Mouse (Mus musculus) spleen, adult 2 months (tissue): ENCODE measurements around the gene Ccdc71. TPM values are rescaled to one million over a fixed set of nuclear protein-coding genes. Genes with fewer than 3 reads are reported as not detected.
A peak's percentile ranks its signal among the peaks of the same experiment; 100 is the strongest.

Experiments
- DNase-seq, 2 experiments: peaks; one replicate each; pipeline versions ENCODE4 v3.0.0 to v3.0.0-alpha.2; 2012 to 2021; ENCODE audit warnings: low spot score in 2 of 2, low read depth in 1 of 2
- H3K27ac ChIP-seq: fragments of 200-500 bp; 2 replicates; pipeline ENCODE4 v1.5.1; 2012; ENCODE audit warnings: low read length, inconsistent platforms; ENCODE audit not compliant: insufficient read depth
- H3K27me3 ChIP-seq: fragments of 200-500 bp; 2 replicates; pipeline ENCODE4 v1.6.1; 2012; ENCODE audit warnings: mild to moderate bottlenecking, moderate library complexity, low read length, inconsistent platforms; ENCODE audit not compliant: control insufficient read depth, insufficient read depth
- H3K36me3 ChIP-seq: fragments of 200-500 bp; 2 replicates; pipeline ENCODE4 v1.6.1; 2012; ENCODE audit warnings: mild to moderate bottlenecking, low read length, inconsistent platforms; ENCODE audit not compliant: control insufficient read depth, insufficient read depth
- H3K4me1 ChIP-seq: fragments of 200-500 bp; 2 replicates; pipeline ENCODE4 v1.6.1; 2011; ENCODE audit warnings: inconsistent platforms; ENCODE audit not compliant: control insufficient read depth, insufficient read depth, insufficient read length
- H3K4me3 ChIP-seq: fragments of 200-500 bp; 2 replicates; pipeline ENCODE4 v1.5.1; 2011; ENCODE audit warnings: mild to moderate bottlenecking, inconsistent platforms; ENCODE audit not compliant: insufficient read depth, insufficient read length; ENCODE audit errors: extremely low read depth
- CTCF ChIP-seq: fragments of 200-500 bp; IDR thresholded peaks from 2 replicates; pipeline ENCODE4 v1.5.1; 2011; ENCODE audit warnings: mild to moderate bottlenecking, inconsistent platforms; ENCODE audit not compliant: insufficient read depth, insufficient read length, insufficient replicate concordance; ENCODE audit errors: extremely low read depth
- POLR2A ChIP-seq: fragments of 200-500 bp; IDR thresholded peaks from 2 replicates; pipeline ENCODE4 v1.6.1; 2011; ENCODE audit warnings: low read depth, low read length, inconsistent platforms
- WGBS: fragments of 180-500 bp; shearing (Covaris S2); methylation state at CpG from one replicate; pipeline ENCODE4 v1.1.7; 2018; 5-methylcytosine and 5-hydroxymethylcytosine counted together
- polyA plus RNA-seq: library from polyadenylated mRNA; depleted of rRNA; stranded (reverse); fragments of >200 nt; gene quantifications from 2 replicates; pipeline ENCODE4 v1.2.3, GENCODE M21; 2012

Gene Ccdc71
- polyA plus RNA-seq, 1 experiment, result 16.5 TPM

DNA sequence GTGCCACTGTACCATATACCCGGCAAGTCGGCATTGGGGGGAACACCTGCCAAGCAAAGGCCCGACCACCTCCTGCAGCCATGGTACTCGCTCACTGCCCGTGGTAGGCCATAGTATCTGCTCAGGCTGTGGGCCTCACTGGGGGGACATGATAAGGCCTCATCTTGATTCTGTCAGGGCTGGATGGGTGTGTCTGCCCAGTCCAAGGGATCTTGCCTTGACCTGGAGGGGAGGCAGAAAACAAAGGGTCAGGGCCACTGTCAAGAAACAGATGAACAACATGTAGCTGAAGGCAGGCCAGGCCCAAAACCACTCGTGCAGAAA, 9.2 kb upstream of the Ccdc71 start:
- no peak overlapping the region for H3K4me3 ChIP-seq
- no peaks in the 10 kb centered on the region for H3K36me3 ChIP-seq
- TF ChIP-seq POLR2A (no peak), CTCF (no peak)
- WGBS, result 76% methylated on average over 6 of the region's 6 CpGs
- no peak overlapping the region for H3K27ac ChIP-seq
- H3K4me1 ChIP-seq, result peaks cover 6% of the 10 kb centered on the region; the same call in 1 of the 2 replicates
- no peak for DNase-seq
- no peaks in the 10 kb centered on the region for H3K27me3 ChIP-seq

DNA sequence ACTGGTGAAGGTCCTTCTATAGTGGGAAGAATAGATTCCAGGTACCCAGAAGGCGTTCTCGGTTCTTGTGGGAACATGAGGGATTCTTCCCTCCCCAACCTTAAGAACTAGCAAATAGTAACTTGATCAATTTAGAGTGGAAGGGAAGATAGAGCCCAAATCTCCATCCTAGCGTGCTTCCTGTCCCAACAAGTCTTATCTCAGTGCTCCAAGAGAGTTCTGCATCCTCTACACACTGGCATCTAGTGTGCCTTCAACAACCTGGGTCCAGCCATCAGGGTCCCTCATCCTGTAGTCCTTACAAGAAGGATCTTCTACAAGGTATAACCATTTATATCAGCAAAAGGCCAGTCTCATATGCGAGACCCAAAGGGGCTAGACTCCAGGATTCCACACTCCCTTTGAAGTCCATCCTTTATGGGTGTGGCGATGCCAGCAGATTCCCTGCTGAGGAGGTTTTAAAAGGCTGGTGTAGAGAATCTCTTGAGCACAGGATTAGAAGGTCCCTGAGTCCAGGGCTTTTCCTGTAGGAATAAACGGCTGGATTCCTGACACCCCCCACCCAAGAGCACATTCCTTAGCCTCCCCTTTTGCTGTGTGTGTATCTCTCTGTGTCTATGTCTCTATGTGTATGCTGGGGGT, 8.7 kb upstream of the Ccdc71 start:
- 81% methylated on average over 6 of the region's 6 CpGs for WGBS
- no peaks in the 10 kb centered on the region for H3K36me3 ChIP-seq
- no peaks in the 10 kb centered on the region for H3K27me3 ChIP-seq
- TF ChIP-seq CTCF (no peak), POLR2A (no peak)
- H3K4me3 ChIP-seq, result 0 out of 2 replicates have a peak overlapping the region, but pooled peaks have one; percentile 57
- peaks cover 6% of the 10 kb centered on the region; the same call in 1 of the 2 replicates for H3K4me1 ChIP-seq
- DNase-seq, result no peak
- no peak overlapping the region for H3K27ac ChIP-seq

DNA sequence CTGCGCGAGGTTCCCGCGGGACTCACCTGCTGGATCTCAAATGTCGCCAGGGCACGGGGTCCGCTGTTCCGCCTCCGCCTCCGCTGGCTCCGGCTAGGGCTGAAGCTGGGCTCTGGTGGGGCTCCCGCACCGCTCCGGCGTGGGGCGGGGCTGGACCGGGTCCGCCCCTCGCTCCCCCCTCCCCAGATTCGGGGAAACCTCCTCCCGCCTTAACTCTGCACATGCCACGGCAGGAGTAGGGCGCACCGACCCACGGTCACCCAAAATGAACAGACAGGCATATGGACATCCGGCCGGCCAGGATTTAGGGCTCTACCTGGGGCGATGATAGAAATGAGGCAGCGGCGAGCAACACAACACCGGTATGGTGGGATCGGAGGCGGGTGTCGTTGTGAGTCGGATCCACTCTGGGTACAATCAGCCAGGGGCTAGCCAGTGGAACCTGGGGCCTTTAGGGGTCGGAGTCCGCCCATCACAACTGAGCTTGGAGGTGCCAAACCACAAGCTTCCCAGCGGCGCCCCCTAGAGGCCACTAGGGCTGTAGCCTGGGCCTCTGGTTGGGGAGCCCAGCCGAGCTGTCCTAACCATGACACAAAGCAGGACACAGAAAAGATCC, 7.9 kb upstream of the Ccdc71 start:
- Histone ChIP-seq H3K27ac (no peak overlapping the region), H3K4me3 (peak overlapping the region; percentile 57), H3K36me3 (no peaks in the 10 kb centered on the region), H3K27me3 (no peaks in the 10 kb centered on the region), H3K4me1 (peaks cover 6% of the 10 kb centered on the region; the same call in 1 of the 2 replicates)
- peak; percentile 59 to 84 for DNase-seq
- peak; percentile 77 for TF ChIP-seq CTCF
- TF ChIP-seq POLR2A, result no peak
- WGBS, result 2% methylated on average over 39 of the region's 40 CpGs

DNA sequence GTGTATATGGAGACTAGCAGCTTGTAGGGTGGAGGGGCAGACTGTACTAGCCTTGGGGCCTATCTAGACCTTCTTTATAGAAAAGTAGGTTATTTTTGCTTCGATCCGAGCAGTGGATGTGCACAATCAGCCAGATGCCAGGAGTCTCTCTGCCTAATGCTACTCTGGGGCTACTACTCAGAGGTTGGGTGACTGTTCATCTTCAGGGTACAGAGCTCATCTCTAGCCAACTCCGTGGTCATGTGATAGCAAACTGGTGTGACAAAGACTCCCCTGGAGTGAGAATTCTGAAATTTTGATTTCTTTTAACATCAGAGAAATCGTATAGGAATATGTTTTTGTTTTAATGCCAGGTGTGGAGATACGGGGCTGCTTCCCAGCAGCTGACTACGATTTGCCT, 7.4 kb upstream of the Ccdc71 start:
- no peak overlapping the region for H3K4me3 ChIP-seq
- 60% methylated on average over 6 of the region's 6 CpGs for WGBS
- no peak for TF ChIP-seq CTCF
- no peak for TF ChIP-seq POLR2A
- no peaks in the 10 kb centered on the region for H3K27me3 ChIP-seq
- H3K36me3 ChIP-seq, result no peaks in the 10 kb centered on the region
- peaks cover 6% of the 10 kb centered on the region; the same call in 1 of the 2 replicates for H3K4me1 ChIP-seq
- no peak for DNase-seq
- no peak overlapping the region for H3K27ac ChIP-seq

DNA sequence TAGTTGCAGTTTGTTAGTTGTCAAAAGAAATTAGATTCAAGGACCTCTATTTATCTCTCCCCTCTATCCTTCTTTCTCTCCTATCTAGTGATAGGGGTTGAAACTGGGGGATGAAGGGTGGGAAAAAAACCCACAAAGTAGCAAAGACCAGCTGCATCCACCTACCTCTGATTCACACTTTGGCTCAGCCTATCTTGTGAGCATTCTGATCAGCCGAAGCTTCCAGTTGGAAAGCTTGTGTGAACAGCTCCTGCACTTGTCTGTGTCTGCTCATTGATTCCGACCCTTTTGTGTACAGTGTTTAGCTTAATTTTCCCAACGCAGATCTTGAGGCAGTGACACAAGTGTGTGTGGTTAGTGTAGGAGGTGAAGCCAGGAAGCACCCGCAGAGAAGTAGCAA, 6.9 kb upstream of the Ccdc71 start:
- no peak overlapping the region for H3K27ac ChIP-seq
- DNase-seq, result no peak
- no peaks in the 10 kb centered on the region for H3K27me3 ChIP-seq
- no peak for TF ChIP-seq POLR2A
- TF ChIP-seq CTCF, result no peak
- WGBS, result 57% methylated on average over 4 of the region's 4 CpGs
- no peak overlapping the region for H3K4me3 ChIP-seq
- H3K36me3 ChIP-seq, result no peaks in the 10 kb centered on the region
- H3K4me1 ChIP-seq, result peaks cover 6% of the 10 kb centered on the region; the same call in 1 of the 2 replicates

DNA sequence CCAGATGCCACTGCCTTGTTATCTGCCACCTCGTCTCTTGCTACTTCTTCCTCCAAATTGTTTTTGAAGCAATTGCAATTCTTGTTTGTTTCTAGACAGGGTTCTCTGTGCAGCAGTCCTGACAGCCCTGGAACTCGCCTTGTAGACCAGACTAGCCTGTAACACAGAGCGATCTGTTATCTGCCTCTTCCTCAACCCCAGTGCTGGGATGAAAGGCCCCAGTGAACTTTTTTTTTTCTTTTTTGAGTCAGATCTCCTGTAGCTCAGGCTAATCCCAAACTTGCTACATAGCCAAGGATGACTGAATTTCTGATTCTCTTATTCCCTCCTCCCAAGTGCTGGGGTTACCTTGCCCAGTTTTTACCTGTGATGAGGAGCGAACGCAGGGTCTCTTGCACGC, 5.9 kb upstream of the Ccdc71 start:
- Histone ChIP-seq H3K27ac (no peak overlapping the region), H3K27me3 (no peaks in the 10 kb centered on the region), H3K36me3 (no peaks in the 10 kb centered on the region), H3K4me3 (no peak overlapping the region), H3K4me1 (peaks cover 6% of the 10 kb centered on the region; the same call in 1 of the 2 replicates)
- DNase-seq, result no peak
- TF ChIP-seq POLR2A, result no peak
- no peak for TF ChIP-seq CTCF
- 89% methylated on average over 6 of the region's 6 CpGs for WGBS
